Mouse (Mus musculus) cerebellum, adult (tissue): Measurements from ENCODE around the gene Fam216a.

ENCODE experiments used
- ATAC-seq: cut with Nextera tagmentation; 2 replicates; pipeline ENCODE4 v1.9.2; 2017; ENCODE audit warnings: mild to moderate bottlenecking, moderate library complexity, mixed read lengths; ENCODE audit not compliant: insufficient number of reproducible peaks, low FRiP score, low TSS enrichment

Gene Fam216a

GRCm38 (mm10) chr5:122391786-122392180 lies 19.6 kb upstream of the Fam216a start, which contains the start of gene Arpc3:
Gene Arpc3 (plus strand): TSS chr5:122391878.
- ATAC-seq, result peak; percentile 89; the same call in 1 of the 2 replicates

GRCm38 (mm10) chr5:122391178-122391785 lies 19.1 kb upstream of the Fam216a start:
- no peak for ATAC-seq

DNA sequence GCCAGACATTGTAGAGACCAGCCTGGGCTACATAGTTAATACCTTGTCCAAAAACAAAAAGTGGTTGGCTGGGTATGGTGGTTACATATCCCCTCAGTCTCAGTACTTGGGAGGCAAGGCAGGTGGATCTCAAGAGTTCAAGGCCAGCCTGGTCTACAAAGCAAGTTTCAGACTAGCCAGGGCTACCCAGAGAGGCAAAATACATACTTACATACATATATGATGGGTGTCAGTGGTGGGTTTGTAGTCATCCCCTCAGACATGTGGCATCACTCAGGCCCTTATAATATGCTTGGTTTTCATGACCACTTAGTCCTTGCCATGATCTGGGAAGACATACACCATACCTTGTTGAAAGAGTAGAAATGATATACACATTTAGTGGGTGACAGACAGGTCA lies 18.5 kb upstream of the Fam216a start:
- no peak for ATAC-seq

DNA sequence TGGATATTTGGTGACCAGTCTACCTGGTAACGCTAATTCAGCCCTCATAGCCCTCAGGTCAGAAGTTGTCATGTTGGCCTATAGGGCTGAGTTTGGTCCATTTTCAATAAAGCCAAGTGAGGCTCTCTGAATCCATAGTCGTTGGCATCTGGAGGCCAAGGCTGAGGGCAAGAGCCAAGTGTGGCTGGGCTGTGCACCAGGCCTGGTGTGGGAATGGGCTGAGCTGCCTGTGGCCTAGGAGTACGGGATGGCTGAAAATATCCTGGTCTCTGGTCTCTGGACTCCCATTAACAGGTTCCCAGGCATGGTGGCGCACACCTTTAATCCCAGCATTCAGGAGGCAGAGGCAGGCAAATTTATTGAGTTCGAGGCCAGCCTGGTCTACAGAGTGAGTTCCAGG lies 17.8 kb upstream of the Fam216a start:
- ATAC-seq, result no peak

GRCm38 (mm10) chr5:122379374-122380155 lies 7.4 kb upstream of the Fam216a start:
- ATAC-seq, result peak; percentile 74; the same call in 1 of the 2 replicates

DNA sequence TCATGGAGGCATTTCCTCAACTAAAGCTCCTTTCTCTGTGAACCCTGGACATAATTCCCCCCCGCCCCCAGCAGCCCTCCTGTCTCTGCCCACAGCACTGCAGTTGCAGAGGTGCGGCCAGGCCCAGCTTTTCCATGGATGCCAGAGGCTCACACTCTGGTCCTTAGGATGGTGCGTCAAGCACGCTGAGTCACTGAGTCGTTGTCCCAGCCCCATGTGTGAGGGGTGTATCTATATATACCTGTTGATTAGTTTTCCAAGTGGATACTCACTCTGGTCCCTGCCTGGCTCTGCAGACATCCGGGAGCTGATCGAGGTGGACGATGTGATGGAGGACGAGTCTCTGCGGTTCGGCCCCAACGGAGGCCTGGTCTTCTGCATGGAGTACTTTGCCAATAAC lies 6.0 kb upstream of the Fam216a start:
- no peak for ATAC-seq

GRCm38 (mm10) chr5:122377101-122377833 lies 5.1 kb upstream of the Fam216a start:
- ATAC-seq, result no peak

GRCm38 (mm10) chr5:122372878-122373277 lies 714 bp upstream of the Fam216a start:
- no peak for ATAC-seq

DNA sequence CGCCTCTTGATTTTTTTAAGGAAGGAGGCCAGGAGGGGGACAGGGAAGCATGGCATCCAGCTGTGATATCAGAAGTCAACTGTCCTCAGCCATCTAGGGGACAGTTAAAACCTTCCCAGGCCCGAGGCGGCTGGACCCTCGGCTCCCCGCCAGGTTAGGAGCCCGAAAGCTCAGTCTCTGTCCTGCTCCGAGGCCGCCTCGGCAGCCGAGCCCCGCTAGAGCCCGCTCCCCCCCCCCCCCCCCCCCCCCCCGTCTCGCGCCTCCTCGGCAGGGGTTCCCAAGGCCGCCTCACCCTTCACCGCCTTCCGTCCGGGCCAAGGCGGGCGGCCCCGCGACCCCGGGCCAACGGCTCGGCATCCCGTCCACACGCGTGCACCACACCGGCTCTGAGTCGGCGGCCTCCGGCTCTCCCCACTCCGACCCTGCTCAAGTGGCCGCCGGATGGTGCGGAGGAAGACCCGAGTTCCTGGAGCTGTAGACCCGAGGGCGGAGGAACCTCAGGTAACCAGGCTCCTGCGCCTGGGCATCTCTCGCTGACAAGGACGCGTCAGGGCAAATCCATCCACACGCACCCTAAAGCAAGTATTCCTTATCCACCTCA lies 473 bp downstream of the Fam216a start, which contains the start of gene Gpn3:
TSS of gene Gpn3 (plus strand) at position 286 of the 601 bp plus-strand sequence.
- ATAC-seq, result peak; percentile 68; the same call in 1 of the 2 replicates

DNA sequence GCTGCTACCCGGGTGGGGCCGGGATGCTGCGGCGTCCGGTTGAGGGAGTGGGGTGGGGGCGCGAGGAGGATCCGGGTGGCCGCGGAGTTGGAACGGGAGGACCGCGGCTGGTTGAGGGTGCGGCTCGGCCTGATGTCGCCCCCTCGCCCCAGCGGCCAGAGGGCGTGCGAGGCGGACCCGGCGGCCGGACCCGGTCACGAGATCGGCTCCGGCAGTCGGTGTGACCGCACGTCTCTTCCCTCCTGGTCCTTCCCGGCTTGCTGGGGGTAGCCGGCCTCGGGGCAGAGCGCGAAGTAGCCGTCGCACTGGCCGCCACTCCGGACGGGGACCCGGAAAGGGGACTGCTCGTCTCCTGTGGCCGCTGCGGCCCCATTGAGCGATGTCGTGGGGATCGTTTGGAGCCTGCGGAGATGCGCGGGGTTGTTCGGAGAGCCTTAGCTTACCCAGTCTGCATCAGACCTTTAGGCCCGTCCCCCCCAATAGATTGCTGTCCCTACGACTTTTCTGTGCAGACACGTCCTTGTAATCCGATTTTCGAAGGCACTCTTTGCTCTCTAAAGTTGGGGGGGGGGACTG lies 17.6 kb downstream of the Fam216a start:
- ATAC-seq, result peak; percentile 38; the same call in 1 of the 2 replicates

DNA sequence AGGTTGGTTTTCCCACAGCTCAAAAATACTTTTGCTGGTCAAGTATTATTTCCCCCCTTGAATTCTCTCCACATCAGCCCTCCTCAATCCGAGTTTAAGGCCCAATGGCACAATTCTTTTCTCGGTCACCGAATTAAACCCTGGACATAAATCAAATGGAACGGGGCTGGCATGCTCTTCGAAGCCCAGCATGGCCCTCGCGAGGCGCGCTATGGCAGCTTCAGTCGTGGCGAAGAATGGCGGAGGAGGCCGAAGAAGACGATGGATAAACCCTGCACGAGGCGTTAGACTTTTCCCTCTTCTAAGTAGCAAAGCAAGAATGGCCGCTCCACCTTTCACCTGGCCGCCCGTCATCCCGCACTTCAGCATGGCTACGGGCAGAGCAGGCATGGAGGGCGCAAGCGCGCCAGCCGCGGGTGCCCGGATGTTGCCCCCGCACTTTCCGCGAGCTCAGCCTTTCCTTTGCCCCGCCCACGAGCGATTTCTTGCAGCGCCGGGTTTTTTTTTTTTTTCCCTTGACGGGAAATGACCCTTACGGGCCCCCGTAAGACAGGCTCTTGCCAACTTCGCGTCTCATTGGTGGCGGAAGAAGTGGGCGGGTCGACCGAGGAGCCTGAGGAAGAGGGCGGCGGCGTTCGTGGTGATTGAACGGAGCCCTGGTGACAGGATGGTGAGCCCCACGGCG lies 18.2 kb downstream of the Fam216a start, which contains the start of the genes Rad9b and Vps29:
TSS of gene Rad9b (minus strand) at position 427 of the 685 bp plus-strand sequence.
TSS of gene Vps29 (plus strand) at position 563 of the 685 bp plus-strand sequence.
- ATAC-seq, result peak; percentile 85; the same call in 1 of the 2 replicates

- no peak for ATAC-seq
Observed at GRCm38 (mm10) chr5:122345777-122346176, 26.4 kb downstream of the Fam216a start.

DNA sequence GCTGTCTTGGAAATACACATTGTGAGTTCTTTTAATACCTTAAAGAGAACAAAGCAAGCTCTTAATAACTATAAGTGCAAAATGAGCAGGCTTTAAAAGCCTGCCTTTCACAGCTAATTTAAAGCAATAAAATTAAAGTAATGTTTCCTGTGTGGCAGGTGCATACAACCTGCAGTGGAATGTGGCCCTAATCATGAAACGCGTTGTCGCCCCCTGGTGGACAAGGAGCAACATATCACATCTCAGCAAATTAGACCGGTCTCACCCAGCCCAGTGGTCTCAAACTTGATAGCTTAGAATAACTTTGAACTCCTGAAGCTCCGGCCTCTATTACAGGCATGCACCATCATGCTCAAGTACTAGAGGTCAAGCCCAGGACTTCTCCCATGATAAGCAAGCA lies 27.9 kb downstream of the Fam216a start:
- no peak for ATAC-seq

DNA sequence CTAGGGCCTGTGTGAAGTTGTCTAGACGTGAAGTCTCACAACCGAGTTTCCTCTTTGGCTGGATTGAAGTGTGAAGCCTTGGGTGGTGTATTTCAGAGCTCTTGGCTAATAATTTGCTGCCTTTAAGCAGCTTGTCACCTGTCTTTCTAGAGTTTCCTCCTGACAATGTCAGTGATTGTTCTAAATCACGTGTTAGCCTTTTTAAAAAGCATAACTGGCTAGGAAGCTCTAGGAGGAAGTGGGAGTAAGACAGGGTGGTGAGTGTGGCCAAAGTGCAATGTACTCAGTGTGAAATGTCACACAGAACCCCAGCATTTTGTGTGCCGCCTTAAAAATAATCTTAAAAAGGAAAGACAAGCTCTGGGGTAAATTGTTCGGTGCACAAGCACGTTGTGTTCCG lies 28.4 kb downstream of the Fam216a start:
- no peak for ATAC-seq

DNA sequence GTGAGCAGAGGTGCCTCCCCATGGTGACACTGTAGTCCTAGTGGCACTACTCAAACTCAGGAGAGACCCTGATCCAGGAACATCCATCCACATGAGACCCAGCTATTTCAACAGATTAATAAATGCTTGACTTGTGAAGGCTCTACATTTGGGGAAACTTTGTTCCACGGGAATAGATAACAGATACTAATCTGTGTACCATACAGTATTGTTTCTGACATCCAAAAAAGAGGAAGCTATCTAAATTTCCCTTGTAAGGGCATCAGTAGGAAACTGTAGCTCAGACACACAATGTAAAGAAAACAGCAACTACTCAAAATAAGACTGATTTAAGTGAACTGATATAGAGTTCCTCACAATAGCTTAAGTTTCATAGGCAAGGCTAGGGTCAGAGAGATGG lies 29.3 kb downstream of the Fam216a start:
- ATAC-seq, result no peak

DNA sequence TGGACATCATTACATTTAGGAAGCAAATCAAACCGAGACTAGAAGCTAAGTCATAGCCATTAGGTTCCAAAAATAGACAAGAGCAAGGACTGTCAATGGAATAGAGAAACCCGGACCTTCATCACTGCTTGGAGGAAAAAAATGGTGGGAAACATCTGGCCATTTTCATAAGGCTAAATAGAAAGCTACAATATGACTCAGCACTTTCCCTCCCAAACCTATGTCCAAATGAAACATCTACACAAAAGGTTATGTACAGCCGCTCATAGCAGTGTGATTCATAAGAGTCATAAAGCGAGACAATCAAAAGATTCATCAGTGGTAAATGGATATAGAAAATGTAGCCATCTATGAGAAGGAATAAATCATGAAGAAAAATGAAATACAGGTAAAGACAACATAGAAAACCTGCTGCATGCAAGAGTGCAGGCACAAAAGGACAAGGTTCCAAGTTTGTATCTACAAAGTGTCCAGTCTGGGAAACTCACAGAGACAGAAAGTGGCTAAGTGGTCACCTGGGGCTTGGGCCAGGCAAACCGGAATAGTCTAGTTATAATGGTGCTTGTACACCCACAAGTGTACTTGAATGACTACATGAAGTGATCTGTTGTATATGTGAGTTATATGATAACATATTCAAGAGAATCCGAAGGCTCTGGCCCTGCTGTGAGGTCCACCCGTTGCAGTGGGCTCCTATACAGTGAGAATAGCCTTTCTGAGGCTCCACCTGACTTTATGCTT lies 35.4 kb downstream of the Fam216a start:
- no peak for ATAC-seq

- ATAC-seq, result no peak
Observed at GRCm38 (mm10) chr5:122334682-122335081, 37.5 kb downstream of the Fam216a start.

DNA sequence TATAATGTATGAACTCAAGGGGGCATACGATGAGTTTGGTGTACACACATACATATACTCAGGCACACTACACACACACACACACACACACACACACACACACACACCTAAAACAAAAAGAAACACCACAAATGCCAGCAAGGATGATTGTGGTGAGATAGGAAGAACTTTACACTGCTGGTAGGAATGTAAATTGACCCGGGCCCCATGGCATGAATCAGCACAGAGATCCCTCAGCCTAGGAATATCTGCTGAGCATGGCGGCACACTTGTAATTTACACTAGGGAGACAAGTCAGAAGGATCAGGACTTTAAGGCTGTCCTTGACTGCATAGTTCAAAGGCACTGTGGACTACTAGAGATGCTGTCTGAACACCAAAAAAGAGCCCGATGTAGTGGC lies 41.9 kb downstream of the Fam216a start:
- ATAC-seq, result no peak

GRCm38 (mm10) chr5:122327283-122327682 lies 44.9 kb downstream of the Fam216a start:
- no peak for ATAC-seq
